Mouse (Mus musculus) CH12.LX (cell line): ENCODE data around the gene Ski. TPM values are rescaled to one million over a fixed set of nuclear protein-coding genes. Genes with fewer than 3 reads are reported as not detected.

Experiments used
- DNase-seq: peaks from one replicate; pipeline ENCODE4 v3.0.0-alpha.2; 2013; ENCODE audit errors: extremely low read depth
- H3K27ac ChIP-seq: 2 replicates; pipeline ENCODE4 v1.5.1; 2012; ENCODE audit warnings: low read depth, mild to moderate bottlenecking, control low read depth, moderate library complexity; ENCODE audit not compliant: insufficient read depth
- H3K27me3 ChIP-seq: replicated peaks from 2 replicates; pipeline ENCODE3; 2012; ENCODE audit warnings: inconsistent platforms
- H3K36me3 ChIP-seq, 2 experiments: replicated peaks in 1 of 2; 2 replicates each; pipeline versions ENCODE3 to v1.6.1; 2012; ENCODE audit warnings: inconsistent platforms in 1 of 2, low read length in 1 of 2, mild to moderate bottlenecking in 1 of 2, mixed read lengths in 1 of 2, moderate library complexity in 1 of 2; ENCODE audit not compliant: control insufficient read depth in 1 of 2, insufficient read depth in 1 of 2
- H3K4me1 ChIP-seq, 2 experiments: 2 replicates each; pipeline ENCODE4 v1.6.1; 2012; ENCODE audit warnings: inconsistent platforms in 1 of 2, moderate library complexity in 1 of 2; ENCODE audit not compliant: insufficient read depth in 2 of 2, control insufficient read depth in 1 of 2
- H3K4me2 ChIP-seq: 2 replicates; pipeline ENCODE4 v1.6.1; 2012; ENCODE audit warnings: low read depth, mild to moderate bottlenecking, control low read depth; ENCODE audit not compliant: poor library complexity, insufficient read depth, severe bottlenecking
- H3K4me3 ChIP-seq, 3 experiments: fragments of 150-350 bp in 1 of 3; sonication (generic) in 1 of 3; replicated peaks in 1 of 3; 2 replicates each; pipeline versions ENCODE3 to v1.5.1; 2011 to 2012; ENCODE audit warnings: low read depth in 2 of 3, low read length in 2 of 3, mild to moderate bottlenecking in 2 of 3, moderate library complexity in 2 of 3, control low read depth in 1 of 3, improper control_type of control experiment in 1 of 3, inconsistent platforms in 1 of 3, mixed read lengths in 1 of 3; ENCODE audit not compliant: poor library complexity in 1 of 3
- H3K79me2 ChIP-seq: replicated peaks from 2 replicates; pipeline ENCODE4 v1.6.1; 2012; ENCODE audit warnings: mild to moderate bottlenecking, moderate library complexity; ENCODE audit not compliant: control insufficient read depth, poor library complexity, insufficient read depth, severe bottlenecking; ENCODE audit errors: extremely low read depth
- H3K9ac ChIP-seq: 2 replicates; pipeline ENCODE4 v1.6.1; 2012; ENCODE audit warnings: low read depth, mild to moderate bottlenecking, control low read depth, moderate library complexity; ENCODE audit not compliant: insufficient read depth
- H3K9me3 ChIP-seq: replicated peaks from 2 replicates; pipeline ENCODE3; 2012; ENCODE audit warnings: low read length, inconsistent platforms, mixed read lengths
- BHLHE40 ChIP-seq: IDR thresholded peaks from 2 replicates; pipeline ENCODE4 v1.6.1; 2011; ENCODE audit warnings: mild to moderate bottlenecking, low read depth, low read length, improper control_type of control experiment
- CHD1 ChIP-seq: IDR thresholded peaks from 2 replicates; pipeline ENCODE4 v1.6.1; 2012; ENCODE audit warnings: low read depth, low read length, improper control_type of control experiment, inconsistent platforms
- CHD2 ChIP-seq: IDR thresholded peaks from 2 replicates; pipeline ENCODE4 v1.6.1; 2011; ENCODE audit warnings: low read length, improper control_type of control experiment
- CTCF ChIP-seq, 2 experiments: IDR thresholded peaks in 1 of 2; conservative IDR thresholded peaks in 1 of 2; 2 replicates each; pipeline ENCODE4 v1.5.1; 2011 to 2012; ENCODE audit warnings: low read depth in 2 of 2, low read length in 2 of 2, improper control_type of control experiment in 1 of 2, inconsistent platforms in 1 of 2, mild to moderate bottlenecking in 1 of 2, moderate library complexity in 1 of 2
- E2F4 ChIP-seq: IDR thresholded peaks from 2 replicates; pipeline ENCODE4 v1.6.1; 2011; ENCODE audit warnings: low read depth, low read length, improper control_type of control experiment; ENCODE audit not compliant: insufficient replicate concordance
- EP300 ChIP-seq: IDR thresholded peaks from 2 replicates; pipeline ENCODE4 v1.6.1; 2011; ENCODE audit warnings: low read length, improper control_type of control experiment
- GABPA ChIP-seq: IDR thresholded peaks from 2 replicates; pipeline ENCODE4 v1.6.1; 2012; ENCODE audit warnings: low read depth, low read length, improper control_type of control experiment, inconsistent platforms; ENCODE audit not compliant: insufficient replicate concordance
- PAX5 ChIP-seq: IDR thresholded peaks from 2 replicates; pipeline ENCODE4 v1.6.1; 2012; ENCODE audit warnings: low read length, inconsistent platforms, mixed read lengths
- POLR2A ChIP-seq: IDR thresholded peaks from 2 replicates; pipeline ENCODE4 v1.6.1; 2011; ENCODE audit warnings: low read depth, mild to moderate bottlenecking, improper control_type of control experiment, low read length
- SMC3 ChIP-seq: IDR thresholded peaks from 2 replicates; pipeline ENCODE4 v1.6.1; 2011; ENCODE audit warnings: low read depth, low read length, improper control_type of control experiment
- TBP ChIP-seq: conservative IDR thresholded peaks from 2 replicates; pipeline ENCODE4 v1.6.1; 2011; ENCODE audit warnings: low read depth, low read length, improper control_type of control experiment
- TCF12 ChIP-seq: IDR thresholded peaks from 2 replicates; pipeline ENCODE4 v1.6.1; 2014; ENCODE audit warnings: low read depth, mild to moderate bottlenecking, inconsistent platforms, low read length, improper control_type of control experiment
- UBTF ChIP-seq: IDR thresholded peaks from 2 replicates; pipeline ENCODE4 v1.6.1; 2012; ENCODE audit warnings: low read depth, mild to moderate bottlenecking, inconsistent platforms, low read length, improper control_type of control experiment, moderate library complexity
- USF1 ChIP-seq: IDR thresholded peaks from 2 replicates; pipeline ENCODE4 v1.6.1; 2014; ENCODE audit warnings: low read depth, mild to moderate bottlenecking, inconsistent platforms, low read length, improper control_type of control experiment
- USF2 ChIP-seq: conservative IDR thresholded peaks from 2 replicates; pipeline ENCODE4 v1.6.1; 2011; ENCODE audit warnings: low read depth, low read length, improper control_type of control experiment
- ZC3H11A ChIP-seq: IDR thresholded peaks from 2 replicates; pipeline ENCODE4 v1.6.1; 2012; ENCODE audit warnings: low read depth, mild to moderate bottlenecking, inconsistent platforms, low read length, improper control_type of control experiment
- dilution Hi-C: fragments of 300-500 bp; cut with MboI; formaldehyde crosslinking; loops from 2 replicates; pipeline ENCODE4 v1.14.3; 2020; ENCODE audit warnings: low sequenced_read_pairs; ENCODE audit not compliant: extremely low pct_unique_long_range_greater_than_20kb, extremely low pct_ligation_motif_present
- in situ Hi-C: fragments of 300-500 bp; cut with MboI; formaldehyde crosslinking; loops from 3 replicates; pipeline ENCODE4 v1.14.3; 2019; ENCODE audit warnings: low sequenced_read_pairs, low pct_ligation_motif_present, low pct_unique_long_range_greater_than_20kb, mixed read lengths
- polyA plus RNA-seq: library from polyadenylated mRNA; unstranded; fragments of >175 nt; gene quantifications from 2 replicates; pipeline ENCODE4 v1.2.1, GENCODE M21; 2012; ENCODE audit warnings: low read depth; ENCODE audit not compliant: insufficient read length
- total RNA-seq, 2 experiments: library from RNA; depleted of rRNA; stranded (reverse); fragments of 300-350 nt in 1 of 2; fragments of >200 nt in 1 of 2; gene quantifications; 2 replicates each; pipeline ENCODE4 v1.2.3; 2012 to 2014

Ski gene
- total and polyA plus RNA-seq, 3 experiments: 4.1 to 17.9 (median 10.1) TPM

DNA sequence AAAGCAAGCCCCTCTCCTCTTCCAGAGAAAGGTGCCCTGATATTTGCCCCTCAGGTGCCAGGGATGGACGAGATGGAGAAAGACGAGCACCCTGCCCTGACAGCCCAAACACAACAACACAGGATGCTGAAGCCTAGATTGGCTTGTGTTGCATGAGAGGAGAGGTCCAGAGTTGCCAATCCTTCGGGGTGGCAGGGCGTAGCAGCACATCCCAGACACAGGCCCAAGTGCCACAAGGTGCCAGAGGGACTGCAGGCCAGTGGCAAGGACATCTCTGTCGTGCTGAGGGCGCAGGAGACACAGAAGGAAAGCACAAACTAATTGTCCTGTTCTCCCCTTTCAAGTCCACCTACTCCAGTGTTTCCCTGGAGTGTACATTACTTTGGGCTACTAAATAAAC, 8.2 kb downstream of the Ski start:
- no peaks in the 10 kb centered on the region for H3K27me3 ChIP-seq
- H3K36me3 ChIP-seq: peaks cover 19 to 86% of the 10 kb centered on the region in 2 experiments
- TF ChIP-seq USF1: no peak
- no peak for TF ChIP-seq TCF12
- TF ChIP-seq E2F4: no peak
- TF ChIP-seq CHD2: no peak
- no peak for TF ChIP-seq CTCF (conservative IDR thresholded peaks at IDR 0.05 in 1 of 2, IDR thresholded peaks at IDR 0.05 in 1 of 2; ENCODE audit: low read depth in 2 of 2, low read length in 2 of 2)
- TF ChIP-seq POLR2A: no peak
- no peak for TF ChIP-seq BHLHE40
- no peak for TF ChIP-seq CHD1
- TF ChIP-seq SMC3: no peak
- no peak for TF ChIP-seq ZC3H11A
- no peak for TF ChIP-seq PAX5
- H3K4me1 ChIP-seq: peaks cover 45 to 86% of the 10 kb centered on the region in 2 experiments
- in situ Hi-C loops: no loop called here
- no peaks in the 10 kb centered on the region for H3K9me3 ChIP-seq
- dilution Hi-C loops: no loop called here
- H3K79me2 ChIP-seq: peaks cover 98% of the 10 kb centered on the region
- no peak overlapping the region for H3K4me3 ChIP-seq
- H3K27ac ChIP-seq: no peak overlapping the region
- DNase-seq: no peak
- no peak overlapping the region for H3K9ac ChIP-seq
- no peak overlapping the region for H3K4me2 ChIP-seq

DNA sequence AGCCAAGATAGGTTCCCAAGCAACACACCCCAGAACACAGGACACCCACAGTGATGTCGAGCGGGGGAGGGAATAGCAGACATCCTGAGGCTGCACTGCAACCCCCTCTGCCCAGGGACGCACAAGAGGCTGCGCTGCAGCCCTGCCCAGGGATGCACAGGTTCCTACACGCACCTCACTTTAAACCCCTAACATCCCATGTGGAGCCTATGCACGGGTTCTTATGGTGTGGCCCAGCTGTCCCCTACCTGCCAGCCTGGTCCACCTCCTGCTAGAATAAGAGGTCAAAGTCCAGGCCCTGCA, 8.7 kb downstream of the Ski start:
- Histone ChIP-seq H3K36me3 (peaks cover 19 to 90% of the 10 kb centered on the region in 2 experiments), H3K27ac (no peak overlapping the region), H3K4me2 (no peak overlapping the region), H3K27me3 (no peaks in the 10 kb centered on the region), H3K4me3 (no peak overlapping the region), H3K4me1 (peaks cover 49 to 85% of the 10 kb centered on the region in 2 experiments), H3K9ac (no peak overlapping the region), H3K9me3 (no peaks in the 10 kb centered on the region), H3K79me2 (peaks cover 98% of the 10 kb centered on the region)
- no peak for TF ChIP-seq EP300
- TF ChIP-seq UBTF: no peak
- no peak for TF ChIP-seq TBP
- no peak for TF ChIP-seq GABPA
- in situ Hi-C loops (no loop called here), dilution Hi-C loops (no loop called here)
- no peak for DNase-seq

DNA sequence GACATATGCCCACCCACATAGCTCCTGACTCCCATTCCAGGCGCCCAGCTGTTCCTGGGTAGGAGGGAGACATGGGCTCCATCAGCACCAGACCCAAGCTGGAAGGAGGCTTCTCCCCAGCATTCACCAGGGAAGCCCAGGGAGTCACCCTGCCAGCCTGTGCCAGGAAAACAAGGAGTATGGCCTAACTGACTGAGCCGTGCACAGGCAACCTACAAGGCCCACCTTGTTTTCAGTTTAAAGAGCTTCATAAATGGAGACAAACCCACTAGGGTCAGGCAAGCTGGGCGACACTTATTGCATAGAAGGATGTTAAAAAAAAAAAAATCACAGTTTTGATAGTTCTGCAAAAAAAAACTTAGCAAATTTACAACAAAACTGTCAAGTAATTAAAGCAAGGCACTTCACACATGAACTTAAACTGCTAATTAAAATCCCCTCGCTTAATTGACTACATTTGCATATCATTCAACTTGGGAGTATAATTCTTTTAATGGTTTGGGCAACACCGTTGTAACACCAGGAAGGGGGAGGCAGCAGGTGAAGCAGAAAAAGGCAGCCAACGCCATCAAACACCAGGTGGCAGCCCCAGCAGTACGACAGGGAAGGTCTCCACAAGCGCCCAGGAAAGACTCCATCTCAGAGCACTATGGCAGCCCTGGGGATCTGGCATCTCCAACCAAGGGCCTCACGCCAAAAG, 9.2 kb downstream of the Ski start:
- no peak for DNase-seq
- TF ChIP-seq E2F4 (no peak), USF2 (no peak)
- Histone ChIP-seq H3K4me2 (no peak overlapping the region), H3K9ac (no peak overlapping the region), H3K4me1 (peaks cover 51 to 85% of the 10 kb centered on the region in 2 experiments), H3K79me2 (peaks cover 98% of the 10 kb centered on the region), H3K27ac (no peak overlapping the region), H3K4me3 (no peak overlapping the region), H3K27me3 (no peaks in the 10 kb centered on the region), H3K36me3 (peaks cover 19 to 93% of the 10 kb centered on the region in 2 experiments), H3K9me3 (no peaks in the 10 kb centered on the region)
- in situ Hi-C loops (no loop called here), dilution Hi-C loops (no loop called here)
